Mouse (Mus musculus): ENCODE results near the gene Scgn. TPM values are rescaled to one million over a fixed set of nuclear protein-coding genes. Genes with fewer than 3 reads are reported as not detected.

Scgn gene
- polyA plus RNA-seq, 1 experiment: not detected

DNA sequence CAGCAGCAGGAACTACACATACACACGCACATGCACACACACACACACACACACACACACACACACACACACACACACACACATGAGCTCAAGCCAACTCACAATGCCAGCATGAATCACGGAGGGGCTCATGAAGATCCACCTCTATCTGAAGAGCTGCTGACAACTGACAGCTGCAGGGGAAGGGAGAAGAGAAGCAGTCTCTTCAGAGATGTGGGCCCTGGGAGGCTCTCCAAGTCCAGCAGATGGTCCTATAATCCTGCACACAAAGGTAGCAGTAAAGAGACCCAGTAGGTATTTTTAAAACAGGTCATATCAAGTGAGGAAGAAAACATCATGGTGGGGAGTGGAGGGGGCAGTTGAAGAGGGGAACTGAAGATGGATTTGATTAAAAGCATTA is 7.8 kb upstream of the Scgn start:
- H3K4me1 ChIP-seq (ENCODE audit: control insufficient read depth): no peaks in the 10 kb centered on the region
- no peaks in the 10 kb centered on the region for H3K36me3 ChIP-seq (ENCODE audit: control insufficient read depth)
- H3K9me3 ChIP-seq (ENCODE audit: control insufficient read depth, low read length): no peaks in the 10 kb centered on the region
- H3K27me3 ChIP-seq (ENCODE audit: control insufficient read depth): peaks cover 10% of the 10 kb centered on the region
- TF ChIP-seq GATA1 (IDR thresholded peaks at IDR 0.05; ENCODE audit: low read length) (no peak), TAL1 (IDR thresholded peaks at IDR 0.05; ENCODE audit: low read length) (no peak)
- H3K4me3 ChIP-seq (replicated peaks): no peak overlapping the region

DNA sequence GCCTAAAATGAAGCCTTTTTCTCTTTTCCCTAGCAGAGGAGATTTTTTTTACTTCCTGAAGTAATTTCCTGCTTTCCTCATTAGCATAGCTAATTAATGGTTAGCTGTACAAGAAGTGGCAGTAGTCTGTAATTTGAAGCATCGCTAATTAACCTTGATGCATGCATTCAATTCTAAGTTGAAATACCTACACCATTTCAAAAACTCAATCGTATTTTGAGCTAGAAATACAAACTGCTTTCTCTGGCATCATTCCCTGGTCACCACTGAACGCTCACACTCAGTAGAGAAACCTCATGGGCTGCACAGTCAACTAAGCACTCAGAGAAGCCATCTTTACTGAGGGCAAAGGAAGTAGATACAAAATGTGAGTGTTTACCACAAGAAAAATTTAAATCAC is 3.7 kb upstream of the Scgn start:
- TF ChIP-seq TAL1 (IDR thresholded peaks at IDR 0.05; ENCODE audit: low read length): no peak
- TF ChIP-seq GATA1 (IDR thresholded peaks at IDR 0.05; ENCODE audit: low read length): no peak
- peaks cover 38% of the 10 kb centered on the region for H3K27me3 ChIP-seq (ENCODE audit: control insufficient read depth)

DNA sequence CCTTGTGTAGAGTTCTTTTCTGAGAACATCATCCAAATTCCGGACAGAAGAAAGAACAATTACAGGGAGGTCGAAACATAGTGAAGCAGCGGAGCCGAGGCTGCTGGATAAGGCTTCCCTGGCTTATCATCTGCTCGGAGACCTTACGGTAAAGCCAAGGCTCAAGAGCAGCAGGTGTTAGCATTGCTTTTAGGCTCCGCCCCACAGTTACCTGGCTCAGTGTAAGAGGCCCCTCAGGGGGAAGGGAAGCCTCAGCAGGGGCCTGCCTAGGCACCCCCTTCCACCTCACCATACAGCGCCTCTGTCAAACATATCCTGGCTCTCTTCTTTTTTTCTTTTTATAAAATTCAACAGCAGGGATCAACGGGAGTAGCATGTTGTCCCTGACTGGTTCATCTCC is 3.0 kb upstream of the Scgn start:
- Histone ChIP-seq H3K4me1 (ENCODE audit: control insufficient read depth) (no peaks in the 10 kb centered on the region), H3K9me3 (ENCODE audit: control insufficient read depth, low read length) (no peaks in the 10 kb centered on the region), H3K27me3 (ENCODE audit: control insufficient read depth) (peaks cover 38% of the 10 kb centered on the region), H3K36me3 (ENCODE audit: control insufficient read depth) (no peaks in the 10 kb centered on the region), H3K4me3 (replicated peaks) (no peak overlapping the region)
- TF ChIP-seq GATA1 (IDR thresholded peaks at IDR 0.05; ENCODE audit: low read length) (no peak), TAL1 (IDR thresholded peaks at IDR 0.05; ENCODE audit: low read length) (no peak)

More for the DNA sequence above, 3.7 kb upstream of the Scgn start:
- no peaks in the 10 kb centered on the region for H3K4me1 ChIP-seq (ENCODE audit: control insufficient read depth)
- H3K36me3 ChIP-seq (ENCODE audit: control insufficient read depth): no peaks in the 10 kb centered on the region
- no peak overlapping the region for H3K4me3 ChIP-seq (replicated peaks)
- no peaks in the 10 kb centered on the region for H3K9me3 ChIP-seq (ENCODE audit: control insufficient read depth, low read length)

DNA sequence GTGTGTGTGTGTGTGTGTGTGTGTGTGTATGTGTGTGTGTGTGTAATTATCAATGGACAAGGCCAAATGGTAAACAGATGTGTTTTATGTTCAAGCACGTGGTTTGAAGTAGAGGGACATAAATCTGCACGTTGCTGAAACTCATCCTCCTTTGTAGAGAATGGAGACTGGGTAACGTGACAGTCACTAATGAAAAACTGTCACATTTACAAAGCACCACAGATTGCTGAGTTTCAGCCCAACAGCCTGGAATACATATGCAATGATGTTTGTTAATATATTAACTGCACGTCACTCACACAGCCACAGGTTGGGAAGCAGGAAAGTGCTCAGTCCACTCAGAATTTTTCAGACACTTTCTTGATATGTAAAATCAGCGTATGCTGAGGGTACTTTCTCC is 563 bp downstream of the Scgn start:
- H3K27me3 ChIP-seq (ENCODE audit: control insufficient read depth): peaks cover 36% of the 10 kb centered on the region
- H3K4me1 ChIP-seq (ENCODE audit: control insufficient read depth): no peaks in the 10 kb centered on the region
- no peak overlapping the region for H3K4me3 ChIP-seq (replicated peaks)
- H3K36me3 ChIP-seq (ENCODE audit: control insufficient read depth): no peaks in the 10 kb centered on the region
- no peaks in the 10 kb centered on the region for H3K9me3 ChIP-seq (ENCODE audit: control insufficient read depth, low read length)
- TF ChIP-seq GATA1 (IDR thresholded peaks at IDR 0.05; ENCODE audit: low read length): no peak
- no peak for TF ChIP-seq TAL1 (IDR thresholded peaks at IDR 0.05; ENCODE audit: low read length)

DNA sequence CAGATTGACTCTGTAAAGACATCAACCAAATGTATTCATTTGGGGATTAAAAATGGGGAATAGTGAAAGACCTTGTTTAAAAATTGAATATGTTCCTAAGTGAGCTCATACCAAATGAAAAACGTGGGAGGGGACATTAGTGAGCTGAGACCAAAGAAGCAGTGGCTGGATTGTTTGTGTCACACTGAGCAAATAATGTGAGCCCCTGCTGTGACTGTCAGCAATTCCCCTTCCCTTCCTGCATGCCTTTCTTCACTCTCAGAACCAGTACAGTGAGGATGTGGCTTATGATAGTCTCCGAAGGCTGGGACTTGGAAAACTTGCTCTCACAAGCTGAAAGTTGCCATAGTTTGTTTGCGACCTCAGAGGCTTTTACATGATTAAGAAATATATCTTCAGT is 5.9 kb downstream of the Scgn start:
- no peaks in the 10 kb centered on the region for H3K4me1 ChIP-seq (ENCODE audit: control insufficient read depth)
- H3K36me3 ChIP-seq (ENCODE audit: control insufficient read depth): no peaks in the 10 kb centered on the region
- H3K9me3 ChIP-seq (ENCODE audit: control insufficient read depth, low read length): no peaks in the 10 kb centered on the region
- no peaks in the 10 kb centered on the region for H3K27me3 ChIP-seq (ENCODE audit: control insufficient read depth)
- no peak overlapping the region for H3K4me3 ChIP-seq (replicated peaks)
- TF ChIP-seq TAL1 (IDR thresholded peaks at IDR 0.05; ENCODE audit: low read length): no peak

DNA sequence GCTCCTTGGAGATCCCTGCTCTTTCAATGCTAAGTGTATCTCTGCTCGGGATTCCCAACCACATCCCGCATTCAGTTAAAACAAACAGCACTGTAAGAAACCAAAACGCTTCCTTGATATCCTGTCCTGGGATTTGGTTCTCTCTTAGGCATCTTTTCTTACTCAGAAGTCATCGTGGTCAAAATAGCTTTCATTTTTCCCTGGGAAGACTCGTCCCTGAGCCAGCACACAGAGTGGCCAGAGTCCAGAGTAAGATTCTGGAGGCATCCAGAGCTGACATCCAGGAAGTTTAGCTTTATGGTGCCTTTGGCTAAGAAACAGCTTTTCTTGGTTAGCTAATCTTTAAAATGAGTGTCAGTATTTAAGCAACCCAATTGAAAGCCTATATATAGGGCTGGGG is 18.7 kb downstream of the Scgn start:
- no peaks in the 10 kb centered on the region for H3K9me3 ChIP-seq (ENCODE audit: control insufficient read depth, low read length)
- TF ChIP-seq TAL1 (IDR thresholded peaks at IDR 0.05; ENCODE audit: low read length) (no peak), GATA1 (IDR thresholded peaks at IDR 0.05; ENCODE audit: low read length) (no peak)
- H3K4me1 ChIP-seq (ENCODE audit: control insufficient read depth): no peaks in the 10 kb centered on the region
- H3K36me3 ChIP-seq (ENCODE audit: control insufficient read depth): no peaks in the 10 kb centered on the region
- H3K4me3 ChIP-seq (replicated peaks): no peak overlapping the region
- no peaks in the 10 kb centered on the region for H3K27me3 ChIP-seq (ENCODE audit: control insufficient read depth)

DNA sequence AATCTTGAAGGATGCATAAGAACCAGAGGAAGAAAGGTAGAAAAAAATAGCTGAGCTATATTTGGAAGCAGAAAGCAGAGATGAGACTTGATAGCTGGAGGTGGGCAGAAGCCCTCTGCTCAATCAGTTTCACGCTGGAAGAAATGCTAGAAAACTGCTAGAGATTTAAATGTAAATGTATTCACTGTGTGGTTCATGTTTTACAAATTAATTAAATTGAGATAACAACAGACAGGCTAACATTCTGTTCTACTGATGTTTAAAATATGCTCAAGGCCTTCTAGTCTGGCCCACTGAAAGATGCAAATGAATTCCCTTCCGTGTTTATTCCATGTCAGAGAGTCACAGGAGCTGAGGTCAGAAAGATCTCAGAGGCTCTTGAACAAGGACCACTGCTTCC is 19.1 kb downstream of the Scgn start:
- Histone ChIP-seq H3K36me3 (ENCODE audit: control insufficient read depth) (no peaks in the 10 kb centered on the region), H3K4me3 (replicated peaks) (no peak overlapping the region)

DNA sequence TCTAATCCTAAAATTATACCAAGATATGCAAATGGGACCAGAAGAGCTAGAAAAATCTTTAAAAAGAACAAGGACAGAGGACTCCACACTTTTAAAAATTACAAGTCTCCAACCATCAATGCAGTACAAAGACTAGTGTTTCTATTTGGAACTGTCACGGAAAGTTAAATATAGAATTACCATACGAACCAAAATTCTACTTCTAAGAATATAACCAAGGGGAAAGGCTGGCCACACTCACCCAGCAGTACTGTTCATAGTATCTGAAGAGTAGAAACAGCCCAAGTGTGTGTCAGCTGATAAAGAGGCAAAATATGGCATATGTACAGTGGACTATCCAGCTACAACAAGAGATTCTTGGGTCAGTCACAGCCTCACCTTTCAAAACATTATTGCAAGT is 26.1 kb downstream of the Scgn start:
- no peak for TF ChIP-seq GATA1 (IDR thresholded peaks at IDR 0.05; ENCODE audit: low read length)
- no peak for TF ChIP-seq TAL1 (IDR thresholded peaks at IDR 0.05; ENCODE audit: low read length)
- Histone ChIP-seq H3K4me1 (ENCODE audit: control insufficient read depth) (no peaks in the 10 kb centered on the region), H3K9me3 (ENCODE audit: control insufficient read depth, low read length) (no peaks in the 10 kb centered on the region), H3K36me3 (ENCODE audit: control insufficient read depth) (no peaks in the 10 kb centered on the region), H3K27me3 (ENCODE audit: control insufficient read depth) (no peaks in the 10 kb centered on the region), H3K4me3 (replicated peaks) (no peak overlapping the region)

More for the DNA sequence above, 19.1 kb downstream of the Scgn start:
- TF ChIP-seq GATA1 (IDR thresholded peaks at IDR 0.05; ENCODE audit: low read length): no peak
- no peaks in the 10 kb centered on the region for H3K4me1 ChIP-seq (ENCODE audit: control insufficient read depth)
- H3K27me3 ChIP-seq (ENCODE audit: control insufficient read depth): no peaks in the 10 kb centered on the region
- H3K9me3 ChIP-seq (ENCODE audit: control insufficient read depth, low read length): no peaks in the 10 kb centered on the region

DNA sequence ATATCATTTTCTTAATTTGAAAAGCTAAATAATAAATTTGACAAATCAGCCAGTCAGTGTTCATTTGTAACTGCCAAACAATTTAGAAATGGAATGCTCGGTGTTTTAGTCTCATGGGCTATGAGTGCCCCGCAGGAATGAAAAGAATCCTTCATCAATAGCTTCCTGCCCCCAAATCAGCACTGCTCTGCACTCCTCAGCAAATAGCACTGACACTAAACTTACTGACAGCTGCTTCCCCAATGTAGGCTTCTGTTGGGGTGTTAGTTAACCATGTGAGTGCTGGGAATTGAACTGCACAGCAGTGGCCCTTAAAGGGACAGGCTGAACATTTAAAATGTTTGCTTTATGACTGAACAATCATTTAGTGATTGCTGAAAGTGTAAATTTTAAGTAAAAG is 31.2 kb downstream of the Scgn start:
- H3K4me1 ChIP-seq (ENCODE audit: control insufficient read depth): no peaks in the 10 kb centered on the region
- no peaks in the 10 kb centered on the region for H3K9me3 ChIP-seq (ENCODE audit: control insufficient read depth, low read length)
- no peaks in the 10 kb centered on the region for H3K36me3 ChIP-seq (ENCODE audit: control insufficient read depth)
- TF ChIP-seq TAL1 (IDR thresholded peaks at IDR 0.05; ENCODE audit: low read length): no peak
- no peak for TF ChIP-seq GATA1 (IDR thresholded peaks at IDR 0.05; ENCODE audit: low read length)
- no peak overlapping the region for H3K4me3 ChIP-seq (replicated peaks)
- H3K27me3 ChIP-seq (ENCODE audit: control insufficient read depth): no peaks in the 10 kb centered on the region

DNA sequence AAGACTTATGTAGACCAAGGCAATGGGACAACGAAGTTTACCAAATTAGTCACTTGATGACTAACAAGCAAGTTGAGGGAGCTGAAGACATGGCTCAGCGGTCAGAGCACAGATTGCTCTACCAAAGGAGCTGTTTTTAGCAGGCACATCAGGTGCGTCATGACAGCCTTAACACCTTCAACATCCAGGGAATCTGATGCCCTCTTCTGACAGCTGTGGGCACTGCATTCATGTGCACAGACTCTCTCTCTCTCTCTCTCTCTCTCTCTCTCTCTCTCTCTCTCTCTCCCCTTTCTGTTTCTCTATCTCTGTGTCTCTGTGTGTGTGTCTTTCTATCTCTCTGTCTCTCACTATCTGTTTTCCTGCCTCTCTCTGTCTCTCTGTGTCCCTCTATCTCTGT is 40.1 kb downstream of the Scgn start:
- no peaks in the 10 kb centered on the region for H3K4me1 ChIP-seq (ENCODE audit: control insufficient read depth)
- no peaks in the 10 kb centered on the region for H3K27me3 ChIP-seq (ENCODE audit: control insufficient read depth)
- no peaks in the 10 kb centered on the region for H3K36me3 ChIP-seq (ENCODE audit: control insufficient read depth)
- TF ChIP-seq TAL1 (IDR thresholded peaks at IDR 0.05; ENCODE audit: low read length) (no peak), GATA1 (IDR thresholded peaks at IDR 0.05; ENCODE audit: low read length) (no peak)
- H3K4me3 ChIP-seq (replicated peaks): no peak overlapping the region
- H3K9me3 ChIP-seq (ENCODE audit: control insufficient read depth, low read length): no peaks in the 10 kb centered on the region
